Mouse (Mus musculus) kidney, adult 2 months (tissue): Measurements from ENCODE around the gene Itpripl2. TPM values are rescaled to one million over a fixed set of nuclear protein-coding genes. Genes with fewer than 3 reads are reported as not detected.

Experiments
- DNase-seq: peaks from one replicate; pipeline ENCODE4 v3.0.0; 2021
- H3K27ac ChIP-seq: fragments of 200-500 bp; 2 replicates; pipeline ENCODE4 v1.5.1; 2012; ENCODE audit warnings: low read depth, low read length, control low read depth, inconsistent platforms; ENCODE audit not compliant: insufficient read depth
- H3K27me3 ChIP-seq: fragments of 200-500 bp; replicated peaks from 2 replicates; pipeline ENCODE4 v1.6.1; 2012; ENCODE audit warnings: mild to moderate bottlenecking, moderate library complexity, low read length, inconsistent platforms; ENCODE audit not compliant: control insufficient read depth, insufficient read depth
- H3K36me3 ChIP-seq: fragments of 200-500 bp; 2 replicates; pipeline ENCODE4 v1.6.1; 2012; ENCODE audit warnings: mild to moderate bottlenecking, moderate library complexity, low read length, inconsistent platforms; ENCODE audit not compliant: control insufficient read depth, insufficient read depth
- H3K4me1 ChIP-seq: fragments of 200-500 bp; 2 replicates; pipeline ENCODE4 v1.6.1; 2011; ENCODE audit warnings: low read length; ENCODE audit not compliant: control insufficient read depth, insufficient read depth
- H3K4me3 ChIP-seq: fragments of 200-500 bp; 2 replicates; pipeline ENCODE4 v1.5.1; 2011; ENCODE audit warnings: mild to moderate bottlenecking, low read depth, low read length, control low read depth; ENCODE audit not compliant: insufficient read depth
- CTCF ChIP-seq: fragments of 200-500 bp; conservative IDR thresholded peaks from 2 replicates; pipeline ENCODE4 v1.5.1; 2011; ENCODE audit warnings: low read depth, mild to moderate bottlenecking, control low read depth, low read length, moderate library complexity, mixed read lengths; ENCODE audit not compliant: insufficient read depth, insufficient read length
- POLR2A ChIP-seq: fragments of 200-500 bp; IDR thresholded peaks from one replicate; pipeline ENCODE4 v1.6.1; 2011; ENCODE audit warnings: low read depth, low read length, control low read depth
- WGBS: fragments of 180-500 bp; shearing (Covaris S2); methylation state at CpG from one replicate; pipeline ENCODE4 v1.1.7; 2018; 5-methylcytosine and 5-hydroxymethylcytosine counted together
- polyA plus RNA-seq: library from polyadenylated mRNA; depleted of rRNA; stranded (reverse); fragments of >200 nt; gene quantifications from 2 replicates; pipeline ENCODE4 v1.2.3, GENCODE M21; 2012; rRNA removed

Gene Itpripl2
- polyA plus RNA-seq: 6.9 and 7.9 TPM in 2 replicates

DNA sequence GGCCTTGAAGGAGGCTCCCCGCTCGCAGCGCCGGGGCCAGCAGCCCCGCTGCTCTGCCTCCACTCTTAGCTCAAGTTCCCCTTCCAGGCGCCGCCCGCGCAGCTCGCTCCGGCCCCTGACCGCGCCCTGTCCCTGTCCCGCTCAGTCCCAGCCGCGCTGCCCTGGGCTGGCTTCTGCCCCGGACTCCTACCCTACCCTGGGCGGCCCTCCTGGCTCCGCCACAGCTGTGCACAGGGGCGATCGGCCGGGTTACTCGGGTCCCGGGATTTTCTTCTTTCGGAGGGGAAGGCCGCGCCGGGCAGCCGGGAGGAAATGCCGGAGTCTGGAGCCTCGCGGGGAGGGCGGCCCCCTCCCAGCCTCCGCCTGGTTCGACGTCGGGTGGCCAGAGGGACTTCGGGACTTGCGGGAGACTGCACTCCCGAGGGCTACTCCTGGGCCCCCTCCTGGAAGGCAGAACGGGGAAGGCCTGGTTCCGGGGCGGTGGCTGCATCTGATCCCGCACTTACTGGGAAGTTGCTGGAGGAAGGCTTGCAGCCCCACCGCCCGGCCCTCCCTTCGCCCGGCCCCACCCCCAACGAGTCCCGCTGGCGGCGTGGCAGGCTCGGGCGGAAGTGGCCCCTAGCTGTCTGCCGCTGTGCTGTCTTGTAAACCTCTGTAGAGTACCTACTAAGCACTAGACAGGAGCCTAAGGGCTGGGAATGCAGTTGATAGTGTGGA is at the start of gene Itpripl2:
Gene Itpripl2, minus strand, starts transcription at position 545 of the 717 bp plus-strand sequence.
- peak within 1 kb of the TSS; percentile 55 for H3K4me3 ChIP-seq
- TF ChIP-seq POLR2A (no peak), CTCF (no peak)
- H3K36me3 ChIP-seq: no peaks in the 10 kb centered on the region
- no peaks in the 10 kb centered on the region for H3K27me3 ChIP-seq
- peak; percentile 87 for DNase-seq
- 0 out of 2 replicates have a peak, but pooled peaks cover 2% of the 10 kb centered on the region for H3K4me1 ChIP-seq
- peak within 1 kb of the TSS; percentile 68 for H3K27ac ChIP-seq
- WGBS: under 1% methylated on average over 55 of the region's 55 CpGs

DNA sequence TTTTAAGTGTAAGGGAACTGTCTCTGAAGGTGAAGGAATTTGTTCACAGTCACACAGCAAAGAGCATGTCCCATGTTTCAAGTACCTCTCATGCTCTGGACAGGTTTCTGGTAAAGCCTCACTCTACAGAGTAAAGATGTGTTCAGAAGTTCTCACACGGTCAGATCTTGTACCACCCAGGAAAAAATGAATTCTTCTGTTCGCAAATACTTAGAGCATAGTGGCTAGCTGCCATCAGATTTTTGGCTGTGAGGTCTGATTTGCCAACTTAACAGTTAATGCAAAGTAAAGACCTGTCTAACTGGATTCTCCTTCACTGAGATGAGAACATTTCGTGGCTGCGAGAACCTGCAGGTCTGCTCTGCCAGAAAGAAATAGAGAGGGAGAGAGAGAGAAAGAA is 43.3 kb upstream of the Itpripl2 start:
- DNase-seq: no peak
- no peaks in the 10 kb centered on the region for H3K4me1 ChIP-seq
- H3K27me3 ChIP-seq: no peaks in the 10 kb centered on the region
- H3K36me3 ChIP-seq: no peaks in the 10 kb centered on the region
- TF ChIP-seq POLR2A (no peak), CTCF (no peak)
- 82% methylated on average over 4 of the region's 4 CpGs for WGBS
- H3K4me3 ChIP-seq: no peak overlapping the region
- H3K27ac ChIP-seq: no peak overlapping the region

DNA sequence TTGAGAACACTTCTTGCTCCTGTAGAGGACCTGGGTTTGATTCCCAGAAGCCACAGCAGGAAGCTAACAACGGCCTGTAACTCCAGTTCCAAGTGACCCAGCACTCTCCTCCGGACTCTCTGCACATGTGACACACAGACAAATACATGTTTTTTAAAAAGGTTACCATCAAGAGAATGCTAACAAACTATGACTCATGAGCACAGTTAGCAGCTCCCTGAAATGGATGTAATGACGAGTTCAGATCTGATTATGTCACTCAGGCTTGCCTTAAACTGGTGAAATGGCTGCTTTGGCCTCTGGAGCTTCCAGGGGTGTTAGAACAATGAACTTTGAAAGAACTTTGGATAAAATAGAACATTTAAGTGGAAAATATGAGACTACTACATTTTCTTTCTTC is 42.6 kb upstream of the Itpripl2 start:
- Histone ChIP-seq H3K4me1 (no peaks in the 10 kb centered on the region), H3K36me3 (no peaks in the 10 kb centered on the region), H3K4me3 (no peak overlapping the region), H3K27me3 (no peaks in the 10 kb centered on the region), H3K27ac (no peak overlapping the region)
- TF ChIP-seq CTCF (no peak), POLR2A (no peak)
- no peak for DNase-seq
- WGBS: 77% methylated on average over 3 of the region's 3 CpGs

DNA sequence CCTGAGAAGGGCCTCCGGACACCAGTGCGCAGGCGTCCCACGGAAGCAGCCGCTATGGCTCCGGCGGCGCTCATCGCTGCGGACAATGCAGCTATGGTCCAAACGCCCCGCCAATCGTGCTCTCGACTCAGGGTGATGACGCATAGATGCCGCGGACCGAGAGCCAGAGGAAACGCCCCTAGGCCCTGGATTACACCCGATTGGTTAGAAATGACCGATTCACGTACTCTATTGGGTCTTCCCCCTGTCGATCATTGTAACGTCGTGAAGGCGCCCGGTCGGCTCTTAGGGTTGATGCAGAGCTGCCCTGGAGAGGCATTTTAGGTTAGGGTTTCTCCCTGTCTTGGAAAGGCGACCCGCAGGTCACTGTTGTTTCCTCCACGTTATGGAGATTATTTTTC is 41.4 kb upstream of the Itpripl2 start, which contains the start of gene Coq7:
Gene Coq7, minus strand, starts transcription at position 179 of the 401 bp plus-strand sequence.
- under 1% methylated on average over 31 of the region's 31 CpGs for WGBS
- Histone ChIP-seq H3K27me3 (no peaks in the 10 kb centered on the region), H3K4me1 (no peaks in the 10 kb centered on the region), H3K36me3 (no peaks in the 10 kb centered on the region), H3K4me3 (peak within 1 kb of the TSS; percentile 86), H3K27ac (peak within 1 kb of the TSS; percentile 98)
- TF ChIP-seq POLR2A (peak; percentile 61), CTCF (no peak)
- peak; percentile 99 for DNase-seq

DNA sequence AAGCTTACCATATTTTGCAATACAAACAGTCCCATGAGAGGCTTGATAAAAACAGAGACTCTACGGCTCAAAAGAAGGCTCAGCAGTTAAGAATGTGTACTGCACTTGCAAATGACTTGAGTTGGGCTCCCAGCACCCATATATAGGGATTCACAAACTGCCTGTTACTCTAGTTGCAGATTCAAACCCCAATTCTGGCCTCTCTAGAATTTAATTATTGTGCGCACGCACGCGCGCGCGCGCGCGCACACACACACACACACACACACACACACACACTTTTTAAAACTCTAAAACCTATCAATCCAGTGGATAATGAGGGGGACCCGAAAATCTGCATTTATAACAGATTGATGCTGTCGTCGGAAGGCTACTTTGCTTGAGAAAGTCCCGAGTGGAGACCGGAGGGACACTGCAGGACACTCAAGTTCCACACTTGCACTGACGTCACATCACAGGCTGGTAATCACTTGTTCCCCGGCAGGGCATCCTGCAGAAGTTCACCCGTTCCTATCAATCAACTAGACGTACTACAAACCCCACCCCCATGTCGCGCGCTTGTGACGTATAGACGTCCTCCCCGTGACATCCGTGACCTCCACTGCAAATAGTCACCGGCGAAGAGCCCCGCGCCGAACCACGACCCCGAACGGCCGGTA is 40.9 kb upstream of the Itpripl2 start:
- Histone ChIP-seq H3K4me3 (peak overlapping the region; percentile 86), H3K27ac (peak overlapping the region; percentile 98), H3K27me3 (no peaks in the 10 kb centered on the region), H3K36me3 (no peaks in the 10 kb centered on the region), H3K4me1 (no peaks in the 10 kb centered on the region)
- TF ChIP-seq POLR2A (no peak), CTCF (0 out of 2 replicates have a peak, but pooled peaks have one; percentile 11)
- DNase-seq: peak; percentile 98
- under 1% methylated on average over 36 of the region's 36 CpGs for WGBS

DNA sequence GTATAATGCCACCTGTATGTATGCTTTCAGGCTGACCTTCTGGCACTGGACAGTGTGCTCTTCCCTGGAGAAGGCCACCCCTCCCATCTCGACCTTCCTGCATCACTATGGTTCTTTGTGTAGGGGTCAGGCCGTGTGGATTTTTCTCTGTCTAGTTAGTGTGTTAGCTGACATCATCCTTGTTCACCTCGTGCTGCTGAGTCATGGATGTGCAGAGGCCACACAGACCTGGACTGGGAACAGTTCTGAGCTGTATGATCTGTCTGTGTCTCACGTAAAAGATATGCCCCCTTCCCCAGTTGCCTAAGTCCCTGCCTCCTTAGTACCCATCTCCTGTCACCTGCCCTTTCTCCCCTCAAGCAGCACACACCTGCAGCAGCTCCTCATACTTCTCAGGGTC is 35.2 kb upstream of the Itpripl2 start:
- Histone ChIP-seq H3K4me3 (no peak overlapping the region), H3K27ac (no peak overlapping the region), H3K27me3 (no peaks in the 10 kb centered on the region), H3K36me3 (no peaks in the 10 kb centered on the region), H3K4me1 (no peaks in the 10 kb centered on the region)
- DNase-seq: no peak
- 81% methylated on average over 4 of the region's 4 CpGs for WGBS
- TF ChIP-seq CTCF (no peak), POLR2A (no peak)

DNA sequence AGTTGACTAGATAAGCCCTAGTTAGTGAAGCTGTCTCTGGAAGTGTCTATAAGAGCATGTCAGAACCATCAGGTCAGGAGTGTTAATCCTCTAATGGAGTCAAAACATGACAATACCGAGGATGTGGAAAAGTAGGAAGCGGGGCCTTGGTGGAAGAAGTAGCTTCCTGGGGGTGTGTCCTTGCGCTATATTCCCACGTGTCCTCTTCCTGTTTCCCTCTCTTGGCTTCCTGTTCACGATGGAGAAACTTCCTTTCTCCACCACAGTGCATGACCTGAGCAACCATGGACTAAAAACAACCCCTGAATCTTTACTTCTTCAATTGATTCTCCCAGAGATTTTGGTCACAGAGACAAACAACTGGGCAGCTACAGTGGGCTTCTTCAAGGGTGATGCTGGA is 30.3 kb upstream of the Itpripl2 start:
- H3K4me3 ChIP-seq: no peak overlapping the region
- DNase-seq: no peak
- 80% methylated on average over 5 of the region's 5 CpGs for WGBS
- TF ChIP-seq POLR2A (no peak), CTCF (no peak)
- H3K27me3 ChIP-seq: no peaks in the 10 kb centered on the region
- H3K4me1 ChIP-seq: no peaks in the 10 kb centered on the region; the same call in 1 of the 2 replicates
- H3K27ac ChIP-seq: no peak overlapping the region
- H3K36me3 ChIP-seq: no peaks in the 10 kb centered on the region

DNA sequence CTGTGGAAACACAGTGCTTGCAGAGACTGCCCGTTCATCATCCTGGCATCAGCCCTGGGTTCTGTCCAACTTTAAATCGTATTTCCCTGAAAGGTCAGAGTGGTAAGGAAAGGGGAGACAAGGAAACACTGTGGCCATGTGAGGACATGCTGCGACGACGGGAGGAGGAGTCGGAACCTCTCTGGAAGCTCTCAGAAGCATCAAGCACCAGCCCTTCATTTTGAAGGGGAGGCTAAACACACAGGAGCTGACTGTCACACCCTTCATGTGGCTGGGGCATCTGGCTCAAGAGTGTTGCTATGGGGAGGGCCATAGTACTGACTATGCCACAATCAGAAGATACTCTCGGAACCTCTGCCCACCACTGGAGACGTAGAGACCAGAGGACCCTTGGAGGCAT is 27.9 kb upstream of the Itpripl2 start:
- DNase-seq: no peak
- Histone ChIP-seq H3K4me3 (no peak overlapping the region), H3K4me1 (no peaks in the 10 kb centered on the region; the same call in 1 of the 2 replicates), H3K27me3 (no peaks in the 10 kb centered on the region), H3K36me3 (no peaks in the 10 kb centered on the region), H3K27ac (no peak overlapping the region)
- 65% methylated on average over 8 of the region's 8 CpGs for WGBS
- no peak for TF ChIP-seq POLR2A
- no peak for TF ChIP-seq CTCF
